Mouse (Mus musculus) midbrain, embryonic 12.5 days (tissue): ENCODE data around the gene Pip4k2b. TPM values are rescaled to one million over a fixed set of nuclear protein-coding genes. Genes with fewer than 3 reads are reported as not detected.
A peak's percentile ranks its signal among the peaks of the same experiment; 100 is the strongest.

Experiments
- ATAC-seq: fragments of 200-750 bp; cut with Nextera tagmentation; 2 replicates; pipeline ENCODE4 v1.8.0; 2017; ENCODE audit warnings: low read depth, moderate TSS enrichment, moderate library complexity; ENCODE audit not compliant: low FRiP score
- H3K27ac ChIP-seq: fragments of 300-500 bp; sonication (generic); replicated peaks from 2 replicates; pipeline ENCODE4 v1.5.1; 2016; ENCODE audit warnings: mild to moderate bottlenecking
- H3K27me3 ChIP-seq: fragments of 300-500 bp; sonication (generic); 2 replicates; pipeline ENCODE4 v1.6.1; 2016; ENCODE audit warnings: mild to moderate bottlenecking
- H3K36me3 ChIP-seq: fragments of 300-500 bp; sonication (generic); 2 replicates; pipeline ENCODE4 v1.6.1; 2016
- H3K4me1 ChIP-seq: fragments of 300-500 bp; sonication (generic); 2 replicates; pipeline ENCODE4 v1.6.1; 2016
- H3K4me2 ChIP-seq: fragments of 300-500 bp; sonication (generic); replicated peaks from 2 replicates; pipeline ENCODE4 v1.6.1; 2016; ENCODE audit warnings: mild to moderate bottlenecking, moderate library complexity
- H3K4me3 ChIP-seq: fragments of 300-500 bp; sonication (generic); 2 replicates; pipeline ENCODE4 v1.5.1; 2016; ENCODE audit warnings: mild to moderate bottlenecking
- H3K9ac ChIP-seq: fragments of 300-500 bp; sonication (generic); replicated peaks from 2 replicates; pipeline ENCODE4 v1.6.1; 2016; ENCODE audit warnings: mild to moderate bottlenecking, moderate library complexity
- H3K9me3 ChIP-seq: fragments of 300-500 bp; sonication (generic); 2 replicates; pipeline ENCODE4 v1.6.1; 2016; ENCODE audit warnings: mild to moderate bottlenecking
- WGBS: fragments of 180-500 bp; shearing (Covaris S2); methylation state at CpG from one replicate; pipeline ENCODE4 v1.1.7; 2016; 5-methylcytosine and 5-hydroxymethylcytosine counted together
- polyA plus RNA-seq: library from polyadenylated mRNA; unstranded; fragments of >200 nt; fragmentation: Nextera tagmentation; extraction: Ambion mirVana; gene quantifications from 2 replicates; pipeline ENCODE4 v1.2.1, GENCODE M21; 2016

Gene Pip4k2b
- polyA plus RNA-seq, 1 experiment from 2014 or later, result 2.7 TPM

DNA sequence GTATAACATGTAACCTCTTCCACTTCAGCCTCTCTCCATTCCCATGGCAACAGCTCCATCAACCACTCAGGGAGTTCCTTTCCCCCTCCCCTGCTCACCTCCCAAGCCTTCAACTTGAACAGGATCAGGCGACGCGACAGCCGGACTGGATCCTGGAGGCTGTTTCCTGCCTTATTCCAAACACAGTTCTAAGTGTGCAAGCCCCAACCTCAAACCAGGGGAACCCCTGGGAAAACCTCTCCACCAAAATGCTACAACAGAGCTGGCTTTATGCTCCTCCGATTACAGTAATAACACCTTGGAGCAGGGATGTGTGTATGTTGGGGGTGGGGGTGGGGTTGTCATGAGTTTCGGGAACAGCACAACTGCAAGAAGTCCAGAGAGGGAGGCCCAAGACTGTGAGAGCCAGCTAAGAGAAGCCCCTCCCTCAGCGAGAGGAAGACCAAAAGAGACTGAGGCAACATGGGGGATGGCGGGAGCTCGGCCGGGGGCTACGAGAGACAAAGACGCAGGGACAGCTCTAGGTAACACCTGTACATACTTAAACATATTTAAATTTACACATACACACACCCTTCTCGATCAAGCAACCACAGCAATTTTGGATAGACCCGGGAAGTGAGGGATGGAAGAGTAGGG, 46.5 kb downstream of the Pip4k2b start:
- Histone ChIP-seq H3K9me3 (no peaks in the 10 kb centered on the region), H3K27ac (peak overlapping the region; percentile 99), H3K4me1 (peaks cover 62% of the 10 kb centered on the region), H3K4me2 (peak overlapping the region; percentile 86), H3K4me3 (peak overlapping the region; percentile 88), H3K9ac (peak overlapping the region; percentile 90), H3K36me3 (peaks cover 4% of the 10 kb centered on the region), H3K27me3 (peaks cover 9% of the 10 kb centered on the region; the same call in 1 of the 2 replicates)
- under 1% methylated on average over 14 of the region's 14 CpGs for WGBS
- ATAC-seq, result no peak

DNA sequence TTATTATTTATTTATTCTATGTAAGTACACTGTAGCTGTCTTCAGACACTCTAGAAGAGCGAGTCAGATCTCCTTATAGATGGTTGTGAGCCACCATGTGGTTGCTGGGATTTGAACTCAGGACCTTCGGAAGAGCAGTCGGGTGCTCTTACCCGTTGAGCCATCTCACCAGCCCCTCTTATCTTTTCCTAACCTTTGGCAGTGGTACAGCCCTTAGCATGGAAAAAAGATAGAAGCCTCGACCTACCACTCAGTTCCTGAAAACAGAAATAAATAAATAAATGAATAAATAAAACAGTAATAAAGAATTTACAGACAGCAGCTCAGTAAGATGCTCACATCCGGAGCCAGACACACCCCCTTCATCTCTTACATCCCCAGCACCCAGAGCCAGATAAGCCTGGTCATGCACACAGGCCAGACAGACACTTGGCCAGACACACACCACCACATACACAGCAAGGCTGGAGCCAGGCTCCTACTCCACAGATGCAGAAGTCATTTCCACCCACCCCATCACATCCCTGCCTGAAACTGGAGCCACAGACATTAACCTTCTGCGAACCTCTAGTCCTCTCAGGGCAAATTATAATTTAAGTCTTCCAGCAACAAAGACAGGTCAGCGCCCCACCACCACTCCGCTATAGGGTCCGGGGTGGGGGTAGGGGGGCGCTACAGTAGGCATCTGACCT, 47.2 kb downstream of the Pip4k2b start:
- no peaks in the 10 kb centered on the region for H3K9me3 ChIP-seq
- H3K36me3 ChIP-seq, result peaks cover 10% of the 10 kb centered on the region
- H3K4me3 ChIP-seq, result peak overlapping the region; percentile 88
- ATAC-seq, result no peak
- H3K27me3 ChIP-seq, result peaks cover 9% of the 10 kb centered on the region; the same call in 1 of the 2 replicates
- 62% methylated on average over 11 of the region's 11 CpGs for WGBS
- peak overlapping the region; percentile 86 for H3K4me2 ChIP-seq
- H3K9ac ChIP-seq, result peak overlapping the region; percentile 90
- peak overlapping the region; percentile 99; the same call in 1 of the 2 replicates for H3K27ac ChIP-seq
- peaks cover 62% of the 10 kb centered on the region for H3K4me1 ChIP-seq

DNA sequence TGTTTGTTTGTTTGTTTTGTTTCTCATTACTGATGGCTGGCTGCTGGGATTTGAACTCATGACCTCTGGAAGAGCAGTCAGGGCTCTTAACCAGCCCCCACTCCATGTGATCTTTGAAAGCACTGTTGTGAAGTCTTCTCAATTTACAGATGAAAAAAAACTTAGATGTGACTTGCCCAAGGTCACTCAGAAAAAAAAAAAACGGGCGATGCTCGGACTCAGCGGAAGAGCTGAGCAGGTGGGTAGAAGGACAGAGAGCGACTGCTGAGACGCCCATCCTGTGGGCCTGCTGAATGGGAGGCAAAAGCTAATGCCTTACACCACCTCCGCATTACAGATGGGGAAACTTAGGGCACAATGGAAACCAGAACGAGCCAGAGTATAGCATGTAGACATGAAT, 47.8 kb downstream of the Pip4k2b start:
- Histone ChIP-seq H3K9me3 (no peaks in the 10 kb centered on the region), H3K4me1 (peaks cover 58% of the 10 kb centered on the region), H3K27ac (no peak overlapping the region), H3K4me2 (peak overlapping the region; percentile 86), H3K9ac (peak overlapping the region; percentile 32; the same call in 1 of the 2 replicates), H3K27me3 (peaks cover 6% of the 10 kb centered on the region; the same call in 1 of the 2 replicates), H3K36me3 (peaks cover 16% of the 10 kb centered on the region), H3K4me3 (no peak overlapping the region)
- 71% methylated on average over 8 of the region's 8 CpGs for WGBS
- ATAC-seq, result no peak

DNA sequence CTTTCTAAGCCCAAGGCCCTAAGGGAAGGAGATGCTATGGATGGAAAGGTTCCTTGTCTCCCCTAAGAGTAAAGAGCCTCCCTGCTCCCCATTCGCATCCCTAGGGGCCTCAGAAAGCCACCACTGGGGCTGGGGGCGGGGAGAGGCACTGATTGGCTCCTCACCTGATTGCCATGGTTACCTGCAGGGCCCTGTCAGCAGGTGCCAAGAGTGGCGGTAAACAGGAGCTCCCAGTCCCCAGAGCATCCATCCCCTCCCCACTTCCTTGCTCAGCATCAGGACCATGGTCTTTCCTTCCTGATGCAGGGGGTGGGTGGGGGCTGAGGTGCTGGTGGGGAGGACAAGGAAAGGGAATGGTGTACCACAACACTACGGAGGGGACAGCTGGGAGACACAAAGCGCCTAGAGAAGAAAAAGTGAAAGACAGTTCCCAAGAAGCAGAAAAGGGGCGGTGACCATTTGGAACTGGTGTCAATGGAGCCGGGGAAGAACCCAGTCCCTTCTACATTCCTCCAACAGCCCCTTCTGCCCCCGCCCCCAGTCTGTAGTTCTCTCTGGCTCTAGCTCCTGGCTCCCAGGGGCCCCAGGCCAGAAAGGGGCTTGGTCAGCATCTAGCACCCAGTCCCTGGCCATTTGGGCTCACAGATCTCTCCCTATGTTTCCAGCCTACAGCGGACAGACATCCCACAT, 48.6 kb downstream of the Pip4k2b start:
- H3K9ac ChIP-seq, result peak overlapping the region; percentile 32; the same call in 1 of the 2 replicates
- peak overlapping the region; percentile 71 for H3K27ac ChIP-seq
- peaks cover 50% of the 10 kb centered on the region for H3K4me1 ChIP-seq
- WGBS, result 37% methylated on average over 9 of the region's 9 CpGs
- no peaks in the 10 kb centered on the region for H3K9me3 ChIP-seq
- H3K4me2 ChIP-seq, result peak overlapping the region; percentile 86
- H3K36me3 ChIP-seq, result peaks cover 25% of the 10 kb centered on the region
- no peaks in the 10 kb centered on the region for H3K27me3 ChIP-seq
- H3K4me3 ChIP-seq, result peak overlapping the region; percentile 22
- no peak for ATAC-seq

DNA sequence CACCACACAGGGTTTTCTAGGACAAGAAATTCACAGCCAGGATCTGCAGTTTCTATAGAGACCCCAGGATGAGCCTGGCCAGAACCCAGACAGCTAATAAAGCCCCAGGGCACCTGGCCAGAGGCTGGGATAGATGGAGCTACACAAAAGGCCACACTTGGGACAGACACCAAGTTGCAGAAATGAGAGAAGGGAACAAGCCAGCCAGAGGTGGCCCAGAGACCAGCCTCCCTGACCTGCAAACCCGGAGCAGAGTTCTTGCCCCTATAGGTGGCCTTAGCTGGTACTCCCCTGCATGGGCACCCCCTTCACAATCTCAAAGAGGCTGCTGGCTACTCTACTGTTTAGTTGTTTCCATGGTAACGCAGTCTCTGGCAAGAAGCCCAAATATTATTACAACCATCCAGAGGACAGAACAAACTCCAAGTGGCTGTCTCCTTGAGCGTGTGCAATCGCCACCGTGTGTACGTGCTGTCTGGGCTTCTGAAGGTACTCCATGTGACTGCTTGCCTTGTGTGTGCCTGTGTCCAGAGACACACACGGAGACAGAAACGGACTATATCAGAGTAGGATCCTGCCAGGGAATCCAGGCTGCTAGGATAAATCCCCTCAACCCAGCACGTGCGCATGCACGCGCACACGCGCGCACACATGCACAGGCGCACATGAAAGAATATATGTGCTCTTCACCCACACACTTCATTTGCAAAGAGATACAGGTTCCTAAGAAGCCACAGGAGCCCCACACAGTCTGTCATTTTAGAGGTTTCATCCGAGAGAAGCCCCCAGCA, 49.4 kb downstream of the Pip4k2b start:
- Histone ChIP-seq H3K9ac (peak overlapping the region; percentile 17), H3K27ac (peak overlapping the region; percentile 71), H3K4me3 (peak overlapping the region; percentile 22; the same call in 1 of the 2 replicates), H3K36me3 (peaks cover 32% of the 10 kb centered on the region), H3K9me3 (no peaks in the 10 kb centered on the region), H3K27me3 (no peaks in the 10 kb centered on the region), H3K4me2 (peak overlapping the region; percentile 86), H3K4me1 (peaks cover 48% of the 10 kb centered on the region)
- WGBS, result 38% methylated on average over 17 of the region's 17 CpGs
- ATAC-seq, result no peak

DNA sequence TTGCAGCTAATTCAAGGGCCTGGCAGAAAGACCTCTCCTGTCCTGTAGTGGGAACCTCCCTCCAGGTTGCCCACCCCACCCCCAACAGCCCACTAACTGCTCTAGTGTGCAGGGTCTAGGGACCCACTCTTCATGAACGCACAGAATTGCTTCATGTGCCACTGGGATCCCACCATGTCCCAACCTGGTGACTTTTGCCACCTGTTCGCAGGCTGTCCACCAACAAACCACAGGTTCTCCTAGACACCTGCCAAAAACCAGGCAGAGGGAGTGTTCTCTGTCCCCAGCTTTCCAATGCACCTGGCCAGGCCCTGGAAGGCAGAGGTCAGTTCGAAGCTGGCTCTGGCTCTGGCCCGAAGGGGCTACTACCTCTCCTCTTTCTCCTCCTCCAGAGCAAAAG, 50.1 kb downstream of the Pip4k2b start:
- Histone ChIP-seq H3K4me3 (no peak overlapping the region), H3K27me3 (no peaks in the 10 kb centered on the region), H3K4me1 (peaks cover 48% of the 10 kb centered on the region), H3K36me3 (peaks cover 35% of the 10 kb centered on the region), H3K9me3 (no peaks in the 10 kb centered on the region), H3K4me2 (peak overlapping the region; percentile 86; the same call in 1 of the 2 replicates), H3K9ac (no peak overlapping the region), H3K27ac (peak overlapping the region; percentile 71)
- WGBS, result 83% methylated on average over 4 of the region's 4 CpGs
- no peak for ATAC-seq

DNA sequence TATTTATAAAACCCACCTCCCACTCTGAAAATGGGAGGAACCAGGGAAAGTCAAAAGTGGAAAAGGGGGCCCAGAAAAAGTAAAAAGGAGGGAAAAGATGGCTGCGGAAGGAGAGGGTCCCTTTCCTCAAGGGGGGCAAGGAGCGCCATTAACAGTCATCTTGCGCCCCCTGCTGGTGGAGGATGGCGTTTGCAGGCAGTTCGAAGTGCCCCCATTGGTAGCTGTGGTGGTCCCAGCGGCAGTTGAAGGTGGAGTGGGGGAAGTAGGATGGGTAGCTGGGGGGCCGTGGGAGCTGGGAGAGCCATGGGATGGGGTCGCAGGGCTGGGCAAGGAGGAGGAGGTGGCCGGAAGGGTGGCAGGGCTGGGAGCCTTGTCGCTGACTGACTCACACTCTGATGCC, 54.6 kb downstream of the Pip4k2b start:
- 0 out of 2 replicates have a peak, but pooled peaks cover 5% of the 10 kb centered on the region for H3K27me3 ChIP-seq
- peaks cover 53% of the 10 kb centered on the region for H3K36me3 ChIP-seq
- H3K27ac ChIP-seq, result no peak overlapping the region
- H3K4me1 ChIP-seq, result peaks cover 26% of the 10 kb centered on the region
- H3K9me3 ChIP-seq, result no peaks in the 10 kb centered on the region
- ATAC-seq, result no peak
- WGBS, result 26% methylated on average over 10 of the region's 10 CpGs
- no peak overlapping the region for H3K4me2 ChIP-seq
- no peak overlapping the region for H3K9ac ChIP-seq
- H3K4me3 ChIP-seq, result no peak overlapping the region

DNA sequence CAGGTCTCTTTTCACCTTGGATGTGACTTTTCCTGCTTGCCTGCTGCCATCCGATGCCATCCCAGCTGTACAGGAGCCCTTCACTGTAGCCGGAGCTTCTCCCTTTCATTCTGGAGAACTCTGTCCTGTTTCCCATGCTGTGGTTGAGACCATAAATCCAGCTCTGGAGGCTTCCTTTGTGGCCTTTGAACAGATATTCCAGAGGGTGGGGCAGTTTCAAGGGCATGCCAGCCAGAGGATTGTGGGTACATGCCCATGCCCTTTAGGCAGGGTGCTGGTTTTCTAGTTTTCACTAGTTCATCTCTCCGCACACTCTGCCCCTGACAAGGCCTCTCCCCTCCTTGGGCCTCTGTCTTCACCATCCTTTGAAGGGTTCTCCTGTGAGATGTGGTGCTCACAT, 57.4 kb downstream of the Pip4k2b start:
- peaks cover 12% of the 10 kb centered on the region for H3K4me1 ChIP-seq
- no peak overlapping the region for H3K27ac ChIP-seq
- H3K36me3 ChIP-seq, result peaks cover 50% of the 10 kb centered on the region
- no peak overlapping the region for H3K9ac ChIP-seq
- 92% methylated on average over 3 of the region's 3 CpGs for whole genome bisulfite sequencing
- H3K4me2 ChIP-seq, result no peak overlapping the region
- 0 out of 2 replicates have a peak, but pooled peaks cover 9% of the 10 kb centered on the region for H3K27me3 ChIP-seq
- H3K4me3 ChIP-seq, result no peak overlapping the region
- no peak for ATAC-seq
- H3K9me3 ChIP-seq, result no peaks in the 10 kb centered on the region

DNA sequence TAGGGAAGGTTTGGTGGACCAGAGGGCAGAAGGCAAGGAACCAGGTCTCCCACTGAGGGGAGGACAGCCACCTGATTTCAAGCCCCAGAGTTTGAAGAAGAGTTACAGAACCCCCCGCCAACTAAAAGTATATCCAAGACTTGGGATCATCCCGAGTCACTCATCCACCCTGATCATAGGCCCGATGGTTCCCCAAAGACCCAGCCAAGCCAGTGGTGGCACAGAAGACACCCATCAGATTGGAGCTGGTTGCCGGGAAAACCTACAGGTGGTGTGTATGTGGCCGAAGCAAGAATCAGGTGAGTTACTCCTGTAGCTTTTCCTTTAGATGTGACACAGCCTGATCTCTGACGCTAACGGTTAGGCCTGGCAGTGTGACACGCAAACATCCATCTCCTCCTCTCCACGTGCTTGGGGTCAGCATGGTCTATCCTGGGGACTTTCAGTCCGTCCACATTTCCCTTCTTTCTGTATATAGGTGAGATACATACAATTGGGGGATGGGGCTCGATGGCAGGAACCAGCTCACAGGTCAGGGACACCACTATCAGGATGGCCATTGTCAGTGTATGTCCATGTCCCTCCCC, 58.1 kb downstream of the Pip4k2b start:
- Histone ChIP-seq H3K4me1 (peaks cover 12% of the 10 kb centered on the region), H3K4me2 (peak overlapping the region; percentile 82), H3K27ac (no peak overlapping the region), H3K9ac (peak overlapping the region; percentile 37; the same call in 1 of the 2 replicates), H3K4me3 (peak overlapping the region; percentile 45), H3K36me3 (peaks cover 50% of the 10 kb centered on the region), H3K27me3 (0 out of 2 replicates have a peak, but pooled peaks cover 9% of the 10 kb centered on the region), H3K9me3 (no peaks in the 10 kb centered on the region)
- WGBS, result 76% methylated on average over 11 of the region's 11 CpGs
- ATAC-seq, result no peak

DNA sequence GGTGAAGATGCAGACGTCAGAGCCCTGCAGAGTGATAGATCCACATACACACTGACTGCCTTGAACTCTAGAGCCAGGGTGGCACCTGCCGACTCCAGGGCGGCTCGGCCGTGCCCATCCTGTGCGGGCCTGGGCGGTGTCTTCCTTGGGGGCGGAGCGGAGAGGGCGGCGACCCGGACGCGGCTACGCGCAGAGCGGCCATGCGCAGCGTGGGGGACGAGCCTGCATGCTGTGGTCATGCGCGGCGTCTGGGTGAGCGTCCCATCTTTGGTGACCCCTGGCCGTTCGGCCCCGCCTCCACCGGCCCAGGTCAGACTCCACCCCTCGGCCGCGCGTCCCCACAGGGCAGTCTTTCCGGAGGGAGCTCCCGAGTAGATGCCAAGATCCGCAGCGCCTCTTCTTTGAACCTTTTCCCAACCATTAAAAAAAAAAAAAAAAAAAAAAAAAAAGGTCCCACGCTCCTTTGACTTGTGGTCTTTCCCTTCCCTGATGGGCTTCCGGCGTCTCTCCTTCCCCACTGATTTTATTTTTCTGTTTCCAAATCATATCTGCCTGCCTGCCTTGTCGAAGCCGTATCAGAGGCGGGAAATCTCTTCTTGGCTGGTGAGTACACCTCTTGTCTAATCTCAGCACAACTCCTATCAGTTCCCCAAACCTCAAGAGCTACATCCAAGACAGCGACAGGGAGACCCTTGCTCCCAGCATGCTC, 58.7 kb downstream of the Pip4k2b start, which contains the start of gene Cisd3:
Gene Cisd3 (plus strand): TSS at position 214 of the 709 bp plus-strand sequence.
- peak; percentile 78 for ATAC-seq
- WGBS, result 2% methylated on average over 43 of the region's 43 CpGs
- Histone ChIP-seq H3K27ac (peak within 1 kb of the TSS; percentile 30; the same call in 1 of the 2 replicates), H3K4me2 (peak within 1 kb of the TSS; percentile 82), H3K9me3 (no peaks in the 10 kb centered on the region), H3K4me1 (peaks cover 12% of the 10 kb centered on the region), H3K36me3 (peaks cover 49% of the 10 kb centered on the region), H3K4me3 (peak within 1 kb of the TSS; percentile 45), H3K9ac (peak within 1 kb of the TSS; percentile 56), H3K27me3 (0 out of 2 replicates have a peak, but pooled peaks cover 9% of the 10 kb centered on the region)
